Mouse (Mus musculus): ENCODE data around the gene Tap2.

The Tap2 gene

DNA sequence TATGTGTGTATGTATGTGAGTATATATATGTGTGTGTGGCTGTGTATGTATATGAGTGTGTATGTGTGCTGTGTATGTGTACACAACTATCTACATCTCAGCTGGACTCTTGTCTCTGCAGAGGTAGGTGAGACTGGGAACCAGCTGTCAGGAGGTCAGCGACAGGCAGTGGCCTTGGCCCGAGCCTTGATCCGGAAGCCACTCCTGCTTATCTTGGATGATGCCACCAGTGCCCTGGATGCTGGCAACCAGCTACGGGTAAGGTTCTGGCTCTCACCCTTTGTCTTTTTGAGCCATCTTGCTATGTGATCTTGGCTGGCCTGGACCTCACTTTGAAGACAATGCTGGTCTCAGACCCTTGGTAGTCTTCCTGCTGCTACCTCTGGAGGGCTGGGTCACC is 8.6 kb upstream of the Tap2 start:
- in situ Hi-C loops (cut with MboI, MseI), result loop anchor here (10.0 kb wide), 1 partner anchor 1000 kb away; the partner anchor contains the start of gene Ltb

DNA sequence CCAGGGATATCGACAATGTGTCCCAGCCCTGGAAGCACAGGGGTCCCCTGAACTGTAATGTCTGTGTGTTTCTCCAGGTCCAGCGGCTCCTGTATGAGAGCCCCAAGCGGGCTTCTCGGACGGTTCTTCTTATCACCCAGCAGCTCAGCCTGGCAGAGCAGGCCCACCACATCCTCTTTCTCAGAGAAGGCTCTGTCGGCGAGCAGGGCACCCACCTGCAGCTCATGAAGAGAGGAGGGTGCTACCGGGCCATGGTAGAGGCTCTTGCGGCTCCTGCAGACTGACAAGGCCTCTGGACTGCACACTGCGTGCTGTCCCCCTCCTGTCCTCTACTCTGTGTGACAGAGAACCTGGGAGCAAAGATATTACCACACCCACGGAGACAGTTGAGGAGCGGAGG is 6.8 kb upstream of the Tap2 start:
- in situ Hi-C loops (cut with MboI, MseI), result loop anchor here (10.0 kb wide), 1 partner anchor 998 kb away; the partner anchor contains the start of gene Ltb

DNA sequence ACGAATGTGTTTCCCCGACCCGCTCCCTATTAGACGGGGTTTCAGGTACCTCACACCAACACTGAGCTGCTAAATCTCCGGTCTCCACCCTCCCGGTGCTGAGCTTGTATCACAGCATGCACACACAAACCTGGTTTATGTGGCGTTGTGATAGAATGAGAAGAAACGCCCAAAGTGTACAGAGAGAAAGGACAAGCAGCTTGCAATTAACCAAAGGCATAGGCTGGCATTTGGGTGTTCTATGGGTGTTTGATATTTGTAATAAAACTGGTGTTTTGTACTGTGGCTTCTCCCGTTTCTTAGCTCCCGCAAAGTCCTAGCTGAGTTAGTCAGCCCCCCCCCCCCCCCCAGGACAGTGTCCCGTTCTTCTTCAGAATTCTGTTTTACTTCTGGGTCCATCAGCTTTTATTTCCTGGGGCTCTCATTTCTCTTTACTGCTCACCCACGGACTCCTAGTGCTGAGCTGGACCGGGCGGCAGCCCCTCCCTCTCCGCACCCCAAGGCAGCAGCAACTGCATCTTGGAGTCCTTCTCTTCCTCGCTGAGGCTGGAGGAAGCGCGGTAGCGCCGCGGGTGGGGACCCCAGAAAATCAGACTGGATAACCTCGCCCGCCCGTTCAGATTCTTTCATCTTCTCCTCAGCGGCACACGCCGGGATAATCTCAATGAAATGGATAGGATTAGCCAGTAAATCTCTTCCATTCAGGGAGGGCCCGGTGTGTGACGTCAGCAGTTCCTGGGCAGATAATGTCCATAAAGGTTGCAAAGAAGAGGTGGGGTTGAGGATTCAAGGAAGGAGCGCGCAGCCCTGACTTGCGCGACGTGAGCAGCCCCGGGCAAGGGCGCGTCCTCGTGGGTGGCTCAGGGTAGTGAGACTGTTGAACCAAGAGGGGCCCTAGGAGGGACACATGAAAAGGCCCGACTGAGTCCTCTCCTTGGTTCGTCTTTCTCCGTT is 6.1 kb upstream of the Tap2 start, which contains the start of gene Psmb8:
Gene Psmb8, plus strand, starts transcription at position 781 of the 954 bp plus-strand sequence.
- in situ Hi-C loops (cut with MboI, MseI), result loop anchor here (10.0 kb wide), 1 partner anchor 998 kb away; the partner anchor contains the start of gene Ltb

DNA sequence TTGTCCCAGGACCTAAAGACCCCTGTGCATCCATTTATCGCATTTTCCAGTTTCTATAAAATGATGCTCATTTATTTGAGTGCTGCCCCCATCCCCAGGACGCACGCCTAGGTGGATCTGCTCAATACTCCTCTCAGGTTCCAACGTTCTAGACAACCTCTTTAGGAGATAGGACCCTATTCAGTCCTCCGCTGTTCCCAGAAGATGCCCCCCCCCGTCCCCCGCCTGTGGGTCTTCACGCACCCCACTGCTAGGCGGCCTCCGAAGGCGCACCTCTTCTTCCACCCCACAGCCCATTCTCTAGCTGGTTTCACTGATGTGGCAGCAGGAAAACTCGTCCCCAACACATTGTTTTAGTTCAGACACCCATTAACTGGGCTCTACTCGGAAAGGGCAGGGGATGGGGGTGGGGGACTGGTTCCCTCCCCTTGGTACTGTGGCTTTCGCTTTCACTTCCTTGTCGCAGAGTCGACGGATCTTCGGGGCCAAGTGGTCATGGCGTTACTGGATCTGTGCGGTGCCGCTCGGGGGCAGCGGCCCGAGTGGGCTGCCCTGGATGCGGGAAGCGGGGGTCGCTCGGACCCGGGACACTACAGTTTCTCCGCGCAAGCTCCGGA is 5.3 kb upstream of the Tap2 start:
- in situ Hi-C loops (cut with MboI, MseI), result loop anchor here (10.0 kb wide), 1 partner anchor 997 kb away; the partner anchor contains the start of gene Ltb

DNA sequence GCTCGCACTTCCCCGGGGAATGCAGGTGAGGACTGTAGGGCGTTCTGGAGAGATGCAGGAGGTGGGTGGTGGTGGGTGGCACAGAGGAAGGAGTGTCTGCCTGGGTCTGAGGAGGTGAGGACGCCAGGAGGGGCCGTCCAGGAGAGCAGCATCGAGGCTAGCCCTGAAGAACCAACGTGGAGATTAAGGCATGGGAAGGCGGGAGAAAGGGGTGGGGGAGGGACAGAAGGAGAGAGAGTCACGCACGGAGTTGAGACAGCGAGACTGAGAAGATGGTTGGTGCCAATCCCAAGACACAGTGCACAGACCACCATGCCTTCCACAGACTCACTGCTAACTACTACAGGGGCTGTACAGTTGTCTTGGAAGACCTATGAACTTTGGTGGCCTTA is 4.8 kb upstream of the Tap2 start:
- in situ Hi-C loops (cut with MboI, MseI), result loop anchor here (10.0 kb wide), 1 partner anchor 996 kb away; the partner anchor contains the start of gene Ltb

DNA sequence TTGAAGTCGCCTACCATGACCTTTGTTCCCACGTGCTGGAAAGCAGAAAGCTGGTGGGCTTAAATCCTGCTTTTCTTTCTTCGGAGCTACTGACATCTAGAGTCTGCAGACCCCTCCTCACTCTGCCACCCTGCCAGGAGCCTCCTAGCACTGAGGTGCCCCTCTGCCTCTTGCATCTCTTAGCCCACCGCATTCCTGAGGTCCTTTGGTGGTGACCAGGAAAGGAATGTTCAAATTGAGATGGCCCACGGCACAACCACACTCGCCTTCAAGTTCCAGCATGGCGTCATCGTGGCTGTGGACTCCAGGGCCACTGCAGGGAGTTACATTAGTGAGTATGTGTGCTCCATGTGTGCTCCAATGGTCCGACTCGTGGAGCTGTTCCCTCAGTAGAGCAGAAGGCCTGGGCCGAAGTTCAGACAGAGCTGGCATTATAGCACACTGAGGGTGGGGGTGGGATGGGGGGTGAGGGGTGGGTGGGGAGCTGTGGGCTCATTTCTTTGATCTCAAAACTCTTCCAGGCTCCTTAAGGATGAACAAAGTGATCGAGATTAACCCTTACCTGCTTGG is 4.2 kb upstream of the Tap2 start:
- in situ Hi-C loops (cut with MboI, MseI), result loop anchor here (10.0 kb wide), 1 partner anchor 996 kb away; the partner anchor contains the start of gene Ltb

DNA sequence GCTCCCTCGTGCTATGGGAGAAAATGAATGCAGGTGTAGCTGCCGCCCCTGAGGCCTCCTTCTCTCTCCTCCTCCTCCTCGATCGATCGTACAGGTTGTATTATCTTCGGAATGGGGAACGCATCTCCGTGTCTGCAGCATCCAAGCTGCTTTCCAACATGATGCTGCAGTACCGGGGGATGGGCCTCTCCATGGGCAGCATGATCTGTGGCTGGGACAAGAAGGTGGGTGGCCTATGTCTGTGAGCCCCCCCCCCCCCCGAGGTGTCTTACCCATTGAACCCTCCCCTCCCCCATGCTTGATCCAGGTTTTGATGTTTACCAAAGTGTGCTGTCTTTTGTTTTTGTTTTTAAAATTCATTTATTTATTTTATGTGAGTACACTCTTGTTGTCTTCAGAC is 3.3 kb upstream of the Tap2 start:
- in situ Hi-C loops (cut with MboI, MseI), result no loop called here

DNA sequence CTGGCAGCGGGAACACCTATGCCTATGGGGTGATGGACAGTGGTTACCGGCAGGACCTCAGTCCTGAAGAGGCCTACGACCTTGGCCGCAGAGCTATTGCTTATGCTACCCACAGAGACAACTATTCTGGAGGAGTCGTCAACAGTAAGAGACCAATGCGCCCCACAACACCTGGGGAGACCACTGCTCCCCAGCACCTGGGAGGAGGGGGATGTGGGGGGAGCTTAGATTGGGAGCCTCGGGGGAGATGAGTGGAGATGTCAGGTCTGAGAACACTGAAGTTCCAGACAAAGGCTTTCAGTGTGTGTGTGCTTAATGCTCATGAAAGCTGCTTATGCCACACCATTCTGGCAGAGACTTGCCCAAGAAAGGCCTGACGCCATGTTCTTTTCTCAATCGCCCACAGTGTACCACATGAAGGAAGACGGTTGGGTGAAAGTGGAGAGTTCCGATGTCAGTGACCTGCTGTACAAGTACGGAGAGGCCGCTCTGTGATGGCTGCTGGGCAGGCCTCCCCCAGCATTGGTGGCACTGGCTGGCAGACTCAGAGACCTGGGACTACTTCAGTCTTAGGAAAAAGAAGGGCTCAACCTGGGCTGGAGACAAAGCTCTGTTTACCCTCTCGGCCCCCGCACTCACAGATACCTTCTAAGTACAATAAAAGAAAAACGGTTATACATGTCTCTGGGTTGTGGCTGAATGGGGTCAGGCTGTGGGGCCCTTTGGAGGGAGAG is 2.4 kb upstream of the Tap2 start:
- in situ Hi-C loops (cut with MboI, MseI), result no loop called here

DNA sequence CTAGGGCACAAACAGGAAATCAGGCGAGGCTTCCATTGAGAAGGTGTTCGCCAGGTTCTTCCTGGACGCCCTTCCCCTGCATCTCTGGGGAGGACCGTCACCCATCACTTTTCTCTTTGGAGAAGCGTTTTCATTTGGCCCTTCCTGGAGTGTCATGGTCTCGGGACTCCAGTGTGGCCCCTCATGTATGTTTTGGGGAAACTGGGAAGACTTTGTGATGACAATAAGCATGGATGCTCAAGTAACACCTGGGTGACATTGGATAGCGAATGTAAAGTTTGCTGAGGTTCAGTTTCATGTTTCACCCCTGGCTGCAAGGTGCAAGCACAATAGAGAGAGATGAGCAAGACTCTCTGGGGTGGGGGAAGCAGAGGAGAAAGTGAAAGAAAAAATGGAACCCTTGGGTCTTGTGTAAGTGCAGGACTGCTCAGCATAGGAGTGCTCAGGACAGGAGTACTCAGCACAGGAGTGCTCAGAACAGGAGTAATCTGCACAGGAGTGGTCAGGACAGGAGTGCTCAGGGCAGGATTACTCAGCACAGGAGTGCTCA is 1.7 kb upstream of the Tap2 start:
- in situ Hi-C loops (cut with MboI, MseI), result no loop called here

DNA sequence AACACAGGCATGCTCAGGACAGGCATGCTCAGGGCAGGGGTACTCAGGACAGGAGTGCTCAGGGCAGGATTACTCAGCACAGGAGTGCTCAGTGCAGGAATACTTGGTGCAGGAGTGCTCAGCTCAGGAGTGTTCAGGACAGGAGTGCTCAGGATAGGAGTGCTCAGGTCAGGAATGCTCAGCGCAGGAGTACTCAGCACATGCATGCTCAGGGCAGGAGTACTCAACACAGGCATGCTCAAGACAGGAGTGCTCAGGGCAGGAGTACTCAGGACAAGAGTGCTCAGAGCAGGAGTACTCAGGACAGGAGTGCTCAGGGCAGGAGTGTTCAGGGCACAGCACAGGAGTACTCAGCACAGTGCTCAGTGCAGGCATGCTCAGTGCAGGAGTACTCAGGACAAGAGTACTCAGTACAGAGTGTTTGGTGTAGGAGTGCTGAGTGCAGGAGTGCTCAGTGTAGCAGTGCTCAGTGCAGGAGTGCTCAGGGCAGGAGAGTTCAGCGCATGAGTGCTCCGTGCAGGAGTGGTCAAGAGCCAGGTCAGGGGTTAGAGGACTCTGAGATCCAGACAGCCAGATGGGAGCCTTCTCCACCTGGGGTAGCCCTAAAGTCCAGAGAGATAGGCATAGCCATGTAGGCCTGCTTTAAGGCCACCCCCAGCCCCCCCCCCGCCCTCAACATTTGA is 426 bp upstream of the Tap2 start:
- in situ Hi-C loops (cut with MboI, MseI), result no loop called here

DNA sequence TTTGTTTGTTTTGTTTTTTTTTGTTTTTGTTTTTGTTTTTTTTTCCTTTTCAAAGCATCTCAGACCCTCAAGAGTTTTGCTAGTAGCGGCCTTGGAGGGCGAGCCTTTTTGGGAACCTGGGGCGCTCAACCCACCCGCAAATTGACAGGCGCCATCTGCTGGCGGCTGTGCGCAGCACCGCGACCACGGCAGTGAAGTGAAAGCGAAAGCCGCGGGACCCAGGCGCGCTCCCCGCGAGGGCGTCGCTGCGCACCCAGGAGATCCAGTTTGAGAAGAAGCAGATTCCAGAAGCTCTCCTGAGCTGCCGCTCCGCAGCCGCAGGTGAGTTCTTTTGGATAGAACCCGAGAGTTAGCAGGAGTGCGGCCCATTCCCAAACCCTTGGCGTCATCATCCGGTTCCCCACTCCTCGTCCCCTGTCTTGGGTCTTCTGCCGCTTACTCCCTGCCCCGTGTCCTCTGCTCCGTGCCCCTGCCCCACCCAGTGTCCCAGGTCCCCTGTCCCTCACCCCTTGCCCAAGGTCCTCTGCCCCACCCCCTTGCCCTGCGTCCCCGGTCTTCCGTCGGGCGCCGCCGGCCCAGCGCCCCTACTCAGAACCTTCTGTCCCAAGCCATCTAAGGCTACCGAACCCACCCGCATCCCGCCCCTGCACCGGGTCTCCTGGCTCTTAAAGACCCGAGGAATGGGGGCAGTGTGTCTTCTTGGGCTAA is 1.1 kb downstream of the Tap2 start:
- in situ Hi-C loops (cut with MboI, MseI), result no loop called here

DNA sequence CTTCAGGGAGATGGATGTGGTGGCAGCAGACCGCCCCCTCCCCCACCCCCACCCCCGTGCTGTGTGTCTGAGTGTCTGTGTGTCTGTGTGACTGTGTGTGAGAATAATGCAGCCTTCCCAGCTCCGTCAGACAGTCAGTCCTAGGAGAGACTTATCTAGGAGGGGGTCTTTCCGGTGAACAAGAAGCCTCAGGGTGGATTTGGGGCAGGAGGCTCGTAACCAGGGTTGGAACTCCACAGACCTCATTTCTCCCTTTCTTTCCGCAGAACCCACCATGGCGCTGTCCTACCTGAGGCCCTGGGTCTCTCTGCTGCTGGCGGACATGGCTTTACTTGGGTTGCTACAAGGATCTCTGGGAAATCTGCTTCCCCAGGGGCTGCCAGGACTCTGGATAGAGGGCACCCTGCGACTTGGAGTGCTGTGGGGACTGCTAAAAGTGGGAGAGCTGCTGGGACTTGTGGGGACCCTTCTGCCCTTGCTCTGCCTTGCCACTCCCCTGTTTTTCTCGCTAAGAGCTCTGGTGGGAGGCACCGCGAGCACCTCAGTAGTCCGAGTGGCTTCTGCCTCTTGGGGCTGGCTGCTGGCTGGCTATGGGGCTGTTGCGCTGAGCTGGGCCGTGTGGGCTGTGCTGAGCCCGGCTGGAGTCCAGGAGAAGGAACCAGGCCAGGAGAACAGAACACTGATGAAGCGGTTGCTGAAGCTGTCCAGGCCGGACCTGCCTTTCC is 1.9 kb downstream of the Tap2 start:
- in situ Hi-C loops (cut with MboI, MseI), result no loop called here

DNA sequence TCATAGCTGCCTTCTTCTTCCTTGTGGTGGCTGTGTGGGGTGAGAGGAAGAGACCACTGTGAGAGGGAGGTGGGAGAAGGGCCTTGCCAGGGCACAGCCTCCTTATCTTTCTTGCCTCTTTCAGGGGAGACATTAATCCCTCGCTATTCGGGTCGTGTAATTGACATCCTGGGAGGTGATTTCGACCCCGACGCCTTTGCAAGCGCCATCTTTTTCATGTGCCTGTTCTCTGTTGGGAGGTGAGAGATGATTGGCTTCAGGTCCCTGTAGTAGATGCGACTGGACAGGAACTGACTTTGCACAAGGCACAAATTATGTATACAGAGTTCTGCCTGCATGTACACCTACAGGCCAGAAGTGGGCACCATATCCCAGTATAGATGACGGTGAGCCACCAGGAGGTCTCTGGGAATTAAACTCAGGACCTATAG is 2.4 kb downstream of the Tap2 start:
- in situ Hi-C loops (cut with MboI, MseI), result no loop called here

DNA sequence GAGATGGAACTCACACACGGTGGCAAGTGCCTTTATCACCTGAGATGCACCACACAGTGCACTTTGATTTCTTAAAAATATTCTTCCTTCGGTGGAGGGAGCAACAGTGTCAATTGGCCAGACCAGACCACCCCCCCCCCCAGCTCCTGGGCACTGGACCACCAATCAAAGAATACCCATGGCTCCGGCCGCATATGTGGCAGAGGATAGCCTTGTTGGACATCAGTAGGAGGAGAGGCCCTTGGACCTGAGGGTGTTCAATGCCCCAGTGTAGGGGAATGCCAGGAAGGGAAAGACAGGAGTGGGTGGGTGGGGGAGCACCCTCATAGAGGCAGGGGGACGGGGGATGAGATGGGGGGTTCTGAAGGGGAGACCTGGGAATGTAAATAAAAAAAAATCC is 3.4 kb downstream of the Tap2 start:
- in situ Hi-C loops (cut with MboI, MseI), result no loop called here

DNA sequence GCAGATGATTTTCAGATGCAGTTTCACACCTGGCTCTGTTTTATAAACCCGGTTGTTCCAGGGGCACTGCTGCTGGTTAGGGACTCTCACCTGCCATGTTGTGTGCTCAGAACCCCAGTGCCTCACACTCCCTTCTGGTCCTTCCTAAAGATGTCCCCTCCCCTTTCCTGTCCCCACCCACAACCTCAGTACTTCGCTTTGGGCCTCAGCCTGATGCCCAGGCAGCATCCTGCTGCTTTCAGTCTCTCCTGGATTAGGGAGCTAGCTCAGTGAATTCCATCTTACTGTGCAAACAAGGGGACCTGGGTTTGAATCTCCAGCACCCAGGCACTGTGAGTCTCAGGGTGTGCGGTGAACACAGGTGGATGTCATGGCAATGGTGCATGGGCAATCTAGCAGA is 4.1 kb downstream of the Tap2 start:
- in situ Hi-C loops (cut with MboI, MseI), result no loop called here

DNA sequence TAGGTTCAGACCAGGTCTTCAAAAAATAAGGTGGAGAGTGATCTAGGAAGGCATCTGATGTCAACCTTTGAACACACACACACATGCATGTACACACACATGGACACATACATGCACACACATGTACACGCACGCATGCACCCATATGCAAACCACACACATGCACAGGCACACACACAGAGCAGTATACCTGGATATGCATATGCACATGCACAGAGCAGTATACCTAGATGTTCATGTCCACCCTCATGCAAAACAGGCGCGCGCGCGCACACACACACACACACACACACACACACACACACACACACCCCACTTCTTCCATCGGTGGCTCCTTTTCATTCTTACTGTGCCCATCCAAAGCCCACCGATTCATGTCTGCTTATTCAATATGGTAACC is 4.5 kb downstream of the Tap2 start:
- in situ Hi-C loops (cut with MboI, MseI), result no loop called here

DNA sequence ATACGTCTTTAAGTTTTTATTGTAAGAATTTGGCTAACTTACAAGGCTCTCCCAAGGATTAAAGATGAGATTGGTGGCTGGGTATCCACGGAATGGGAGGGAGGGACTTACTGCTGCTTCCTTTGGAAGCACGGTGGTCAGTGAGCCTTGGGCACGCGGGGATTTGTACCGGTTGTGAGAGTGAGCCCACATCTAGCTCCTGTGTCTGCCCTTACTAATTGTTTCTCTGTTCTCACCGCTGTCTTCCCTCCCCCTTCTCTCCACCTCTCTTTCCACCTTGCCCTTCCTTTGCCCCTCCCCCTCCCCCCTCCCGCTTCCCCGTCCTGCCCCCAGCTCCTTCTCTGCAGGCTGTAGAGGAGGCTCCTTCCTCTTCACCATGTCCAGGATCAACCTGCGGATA is 5.1 kb downstream of the Tap2 start:
- in situ Hi-C loops (cut with MboI, MseI), result no loop called here

DNA sequence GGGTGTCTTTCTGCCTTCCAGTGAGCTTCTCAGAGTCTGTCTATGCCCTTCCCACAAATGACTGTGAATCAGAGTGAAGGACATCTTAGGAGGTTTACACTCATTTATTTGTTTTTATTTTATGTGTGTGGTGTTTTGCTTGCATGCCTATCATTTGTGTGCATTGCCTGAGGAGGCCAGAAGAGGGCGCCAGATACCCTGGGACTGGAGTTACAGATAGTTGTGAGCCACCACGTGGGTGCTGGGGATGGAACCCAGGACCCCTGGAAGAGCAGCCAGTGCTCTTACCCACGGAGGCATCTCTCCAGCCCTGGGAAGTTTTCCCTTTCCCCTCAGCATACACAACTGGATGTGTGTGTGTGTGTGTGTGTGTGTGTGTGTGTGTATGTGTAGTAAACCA is 6.4 kb downstream of the Tap2 start:
- in situ Hi-C loops (cut with MboI, MseI), result loop anchor here (5.0 kb wide), 2 partner anchors 37 to 38 kb away; no protein-coding TSS in a partner anchor

DNA sequence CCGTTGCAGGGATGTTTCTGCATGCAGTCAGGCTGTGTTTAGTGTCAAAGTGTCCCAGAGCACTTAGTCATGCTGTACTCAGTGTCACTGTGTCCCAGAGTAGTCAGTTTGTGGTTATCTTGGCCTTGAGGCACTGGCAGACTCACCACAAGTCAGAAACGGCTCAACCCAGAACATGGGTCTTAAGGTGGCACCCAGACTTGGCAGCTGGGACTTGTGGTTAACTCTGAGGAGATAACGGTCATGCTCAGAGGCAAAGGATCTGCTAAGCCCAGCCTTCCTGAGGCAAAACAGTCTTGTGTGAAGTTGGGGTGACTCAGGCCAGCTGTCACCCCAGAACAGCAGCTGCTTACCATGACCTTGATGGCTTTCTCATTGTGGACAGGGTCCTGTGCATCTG is 7.3 kb downstream of the Tap2 start:
- in situ Hi-C loops (cut with MboI, MseI), result loop anchor here (5.0 kb wide), 2 partner anchors 37 to 38 kb away; no protein-coding TSS in a partner anchor

Measured in regulatory T cell (primary cell).